Mouse (Mus musculus) cortical plate, adult 2 months (tissue): ENCODE measurements around the gene Trim72. TPM values are rescaled to one million over a fixed set of nuclear protein-coding genes. Genes with fewer than 3 reads are reported as not detected.
"Not testable (repeated sequence)": the region's sequence is repeated elsewhere in the genome, so short reads cannot be mapped to it uniquely, and the experiment has no call there.

Experiments
- H3K27ac ChIP-seq: fragments of 200-500 bp; 2 replicates; pipeline ENCODE4 v1.5.1; 2012; ENCODE audit warnings: low read length, control low read depth, inconsistent platforms; ENCODE audit not compliant: insufficient read depth
- H3K4me1 ChIP-seq: fragments of 200-500 bp; 2 replicates; pipeline ENCODE4 v1.6.1; 2011; ENCODE audit warnings: low read length; ENCODE audit not compliant: control insufficient read depth, insufficient read depth
- H3K4me3 ChIP-seq: fragments of 200-500 bp; 2 replicates; pipeline ENCODE4 v1.5.1; 2011; ENCODE audit warnings: mild to moderate bottlenecking, low read length, control low read depth; ENCODE audit not compliant: insufficient read depth
- CTCF ChIP-seq: fragments of 200-500 bp; IDR thresholded peaks from 2 replicates; pipeline ENCODE4 v1.5.1; 2011; ENCODE audit warnings: mild to moderate bottlenecking, control low read depth, low read length; ENCODE audit not compliant: insufficient read depth; ENCODE audit errors: extremely low read depth
- POLR2A ChIP-seq: fragments of 200-500 bp; IDR thresholded peaks from 2 replicates; pipeline ENCODE4 v1.6.1; 2011; ENCODE audit warnings: mild to moderate bottlenecking, low read length, control low read depth; ENCODE audit not compliant: insufficient read depth; ENCODE audit errors: extremely low read depth
- polyA plus RNA-seq: library from polyadenylated mRNA; depleted of rRNA; stranded (reverse); fragments of >200 nt; gene quantifications from 2 replicates; pipeline ENCODE4 v1.2.3, GENCODE M21; 2012

The Trim72 gene
- polyA plus RNA-seq, 1 experiment = 1.7 TPM

DNA sequence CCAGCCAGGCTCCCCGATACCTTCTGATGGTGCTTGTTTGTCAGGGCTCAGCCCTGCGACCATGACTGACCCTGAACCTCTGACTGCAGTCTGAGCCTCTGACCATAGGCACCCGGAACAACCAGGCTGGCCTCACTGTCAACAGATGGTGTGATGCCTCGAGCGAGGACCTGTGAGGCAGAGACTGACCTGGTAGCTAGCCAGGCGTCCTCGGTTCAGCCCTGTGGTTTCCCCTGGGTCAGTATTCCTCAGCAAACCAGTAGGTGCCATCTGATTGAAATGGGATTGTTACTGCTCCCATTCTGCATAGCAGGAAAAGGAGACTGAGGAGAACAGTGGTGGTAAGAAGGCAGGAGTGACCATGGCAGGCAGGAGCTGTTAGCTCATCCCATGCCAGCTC lies 2.4 kb downstream of the Trim72 start:
- H3K27ac ChIP-seq = no peak overlapping the region
- no peaks in the 10 kb centered on the region for H3K4me1 ChIP-seq
- H3K4me3 ChIP-seq = no peak overlapping the region
- TF ChIP-seq POLR2A (no peak), CTCF (no peak)

DNA sequence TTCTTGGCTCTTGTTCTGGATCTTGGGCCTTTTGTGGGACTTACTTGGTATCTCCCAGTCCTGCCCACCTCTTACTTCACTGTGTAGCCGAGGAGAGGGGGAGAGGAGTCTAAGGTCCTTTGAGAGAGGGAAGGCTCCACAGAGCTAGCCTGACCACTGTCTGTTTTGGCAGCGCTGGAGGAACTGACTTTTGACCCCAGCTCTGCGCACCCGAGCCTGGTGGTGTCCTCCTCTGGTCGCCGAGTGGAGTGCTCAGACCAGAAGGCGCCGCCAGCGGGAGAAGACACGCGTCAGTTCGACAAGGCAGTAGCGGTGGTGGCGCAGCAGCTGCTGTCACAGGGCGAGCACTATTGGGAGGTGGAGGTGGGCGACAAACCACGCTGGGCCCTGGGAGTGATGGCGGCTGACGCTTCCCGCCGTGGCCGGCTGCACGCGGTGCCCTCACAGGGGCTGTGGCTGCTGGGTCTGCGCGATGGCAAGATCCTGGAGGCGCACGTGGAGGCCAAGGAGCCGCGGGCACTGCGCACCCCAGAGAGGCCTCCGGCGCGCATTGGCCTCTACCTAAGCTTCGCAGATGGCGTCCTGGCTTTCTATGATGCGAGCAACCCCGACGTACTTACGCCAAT lies 6.1 kb downstream of the Trim72 start:
- no peak for TF ChIP-seq CTCF
- no peak for TF ChIP-seq POLR2A
- H3K27ac ChIP-seq = no peak overlapping the region
- H3K4me1 ChIP-seq = no peaks in the 10 kb centered on the region; the same call in 1 of the 2 replicates
- H3K4me3 ChIP-seq = no peak overlapping the region

DNA sequence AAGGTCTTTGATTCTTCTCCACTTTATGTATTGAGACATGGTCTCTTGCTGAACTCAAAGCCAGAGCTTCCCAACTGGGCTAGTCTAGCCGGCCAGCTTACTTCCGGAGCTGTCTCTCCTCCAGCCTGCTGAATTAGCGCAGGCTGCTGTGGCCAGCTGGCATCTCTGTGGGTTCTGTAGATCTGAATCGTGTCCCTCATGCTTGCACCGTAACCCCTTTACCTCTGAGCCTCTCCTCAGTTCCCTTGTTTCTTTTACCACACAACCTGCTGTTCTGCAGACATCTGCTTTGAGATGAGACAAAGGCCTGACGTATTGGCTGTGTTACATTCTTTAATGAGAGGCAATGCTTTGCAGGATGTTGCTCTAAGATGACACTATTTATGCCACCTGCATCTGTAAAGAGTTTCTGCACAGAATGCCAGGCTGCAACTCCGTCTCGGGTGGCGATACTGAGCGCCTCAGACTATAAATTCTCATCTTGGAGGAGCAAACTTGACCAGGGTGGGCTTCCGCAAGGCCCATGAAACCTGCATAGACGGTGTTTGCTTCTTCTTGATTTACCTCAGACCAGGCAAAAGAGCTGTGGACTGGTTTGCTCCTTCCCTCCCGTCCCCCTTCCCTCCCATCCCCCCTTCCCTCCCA lies 8.5 kb downstream of the Trim72 start:
- Histone ChIP-seq H3K4me1 (no peaks in the 10 kb centered on the region; the same call in 1 of the 2 replicates), H3K4me3 (no peak overlapping the region), H3K27ac (peak overlapping the region; percentile 47; the same call in 1 of the 2 replicates)
- TF ChIP-seq POLR2A (no peak), CTCF (no peak)

GRCm38 (mm10) chr7:128013116-128013515 lies 9.4 kb downstream of the Trim72 start:
- no peak overlapping the region for H3K27ac ChIP-seq
- H3K4me3 ChIP-seq = no peak overlapping the region
- H3K4me1 ChIP-seq = no peaks in the 10 kb centered on the region; the same call in 1 of the 2 replicates
- TF ChIP-seq POLR2A (no peak), CTCF (no peak)

GRCm38 (mm10) chr7:128016134-128016533 lies 12.4 kb downstream of the Trim72 start:
- H3K4me3 ChIP-seq, H3K4me1 ChIP-seq, H3K27ac ChIP-seq: not testable (repeated sequence)

GRCm38 (mm10) chr7:128016650-128017049 lies 12.9 kb downstream of the Trim72 start:
- no peaks in the 10 kb centered on the region; the same call in 1 of the 2 replicates for H3K4me1 ChIP-seq
- no peak overlapping the region for H3K27ac ChIP-seq
- no peak overlapping the region for H3K4me3 ChIP-seq
- TF ChIP-seq CTCF (no peak), POLR2A (no peak)

GRCm38 (mm10) chr7:128018275-128018674 lies 14.5 kb downstream of the Trim72 start:
- no peak overlapping the region for H3K4me3 ChIP-seq
- no peaks in the 10 kb centered on the region for H3K4me1 ChIP-seq
- no peak for TF ChIP-seq CTCF
- no peak for TF ChIP-seq POLR2A
- no peak overlapping the region for H3K27ac ChIP-seq

- no peak overlapping the region for H3K27ac ChIP-seq
- no peaks in the 10 kb centered on the region for H3K4me1 ChIP-seq
- TF ChIP-seq CTCF (no peak), POLR2A (no peak)
- H3K4me3 ChIP-seq = no peak overlapping the region
Measured at GRCm38 (mm10) chr7:128019187-128019586, 15.4 kb downstream of the Trim72 start.

GRCm38 (mm10) chr7:128022974-128023373 lies 19.2 kb downstream of the Trim72 start:
- TF ChIP-seq CTCF (no peak), POLR2A (no peak)
- H3K4me1 ChIP-seq = no peaks in the 10 kb centered on the region
- no peak overlapping the region for H3K4me3 ChIP-seq
- no peak overlapping the region for H3K27ac ChIP-seq

- TF ChIP-seq POLR2A (no peak), CTCF (no peak)
- no peak overlapping the region for H3K27ac ChIP-seq
- H3K4me1 ChIP-seq = no peaks in the 10 kb centered on the region
- no peak overlapping the region for H3K4me3 ChIP-seq
Measured at GRCm38 (mm10) chr7:128023565-128023964, 19.8 kb downstream of the Trim72 start.
